Mouse (Mus musculus) fat pad, adult 2 months (tissue): ENCODE data around the gene Ntn4.
"Not testable (repeated sequence)": the region's sequence is repeated elsewhere in the genome, so short reads cannot be mapped to it uniquely, and the experiment has no call there.

Source experiments
- DNase-seq: peaks from one replicate; pipeline ENCODE4 v3.0.0-alpha.2; 2011; ENCODE audit warnings: low read depth, low spot score; ENCODE audit errors: extremely low read depth

Ntn4 gene

GRCm38 (mm10) chr10:93683185-93683584, 42.7 kb downstream of the Ntn4 start:
- DNase-seq, result no peak

- no peak for DNase-seq
Measured at GRCm38 (mm10) chr10:93683896-93684295, 43.4 kb downstream of the Ntn4 start.

GRCm38 (mm10) chr10:93685416-93685815, 44.9 kb downstream of the Ntn4 start:
- DNase-seq, result not testable (repeated sequence)

- DNase-seq, result no peak
Measured at GRCm38 (mm10) chr10:93686579-93686978, 46.1 kb downstream of the Ntn4 start.

- no peak for DNase-seq
Measured at GRCm38 (mm10) chr10:93687781-93688180, 47.3 kb downstream of the Ntn4 start.

GRCm38 (mm10) chr10:93688306-93689171, 48.1 kb downstream of the Ntn4 start:
- DNase-seq, result no peak

GRCm38 (mm10) chr10:93691344-93691743, 50.9 kb downstream of the Ntn4 start:
- DNase-seq, result no peak

- DNase-seq, result no peak
Measured at GRCm38 (mm10) chr10:93695043-93695791, 54.7 kb downstream of the Ntn4 start.

GRCm38 (mm10) chr10:93696001-93696400, 55.5 kb downstream of the Ntn4 start:
- no peak for DNase-seq

- DNase-seq, result no peak
Measured at GRCm38 (mm10) chr10:93697866-93698483, 57.5 kb downstream of the Ntn4 start.

- DNase-seq, result no peak
Measured at GRCm38 (mm10) chr10:93699689-93700478, 59.4 kb downstream of the Ntn4 start.

- DNase-seq, result no peak
Measured at GRCm38 (mm10) chr10:93700589-93701363, 60.3 kb downstream of the Ntn4 start.

GRCm38 (mm10) chr10:93703946-93704345, 63.5 kb downstream of the Ntn4 start:
- DNase-seq, result no peak

GRCm38 (mm10) chr10:93707149-93708075, 66.9 kb downstream of the Ntn4 start:
- DNase-seq, result no peak

- no peak for DNase-seq
Measured at GRCm38 (mm10) chr10:93708076-93708473, 67.6 kb downstream of the Ntn4 start.

- no peak for DNase-seq
Measured at GRCm38 (mm10) chr10:93708515-93708914, 68.0 kb downstream of the Ntn4 start.

GRCm38 (mm10) chr10:93709536-93709935, 69.1 kb downstream of the Ntn4 start:
- no peak for DNase-seq

GRCm38 (mm10) chr10:93721625-93722337, 81.3 kb downstream of the Ntn4 start:
- DNase-seq, result no peak
